Mouse (Mus musculus) left cerebral cortex, adult 2 months (tissue): Measurements from ENCODE around the gene Fam170b. TPM values are rescaled to one million over a fixed set of nuclear protein-coding genes. Genes with fewer than 3 reads are reported as not detected.

Experiments
- DNase-seq, 2 experiments: peaks; one replicate each; pipeline ENCODE4 v3.0.0; 2021 to 2022; ENCODE audit warnings: low spot score in 2 of 2, mixed read lengths in 1 of 2; ENCODE audit errors: extremely low spot score in 1 of 2
- H3K27ac ChIP-seq: fragments of 200-600 bp; 2 replicates; pipeline ENCODE4 v1.8.1; 2022
- H3K4me3 ChIP-seq: fragments of 200-600 bp; 2 replicates; pipeline ENCODE4 v1.8.1; 2022
- CTCF ChIP-seq: fragments of 200-600 bp; IDR thresholded peaks from 2 replicates; pipeline ENCODE4 v1.8.1; 2022; ENCODE audit warnings: antibody characterized with exemption, mild to moderate bottlenecking, moderate library complexity
- intact Hi-C: fragments of 180-260 bp; cut with DNase I; formaldehyde crosslinking; loops from one replicate; pipeline ENCODE4 v1.15.1; 2025
- total RNA-seq, 2 experiments: library from RNA; stranded (reverse); gene quantifications; 2 replicates each; pipeline ENCODE4 v1.2.3; 2021

Gene Fam170b
- total RNA-seq, 2 experiments from 2014 or later, result not detected

GRCm38 (mm10) chr14:32812429-32812828 is 21.3 kb upstream of the Fam170b start:
- no peak for DNase-seq
- Histone ChIP-seq H3K4me3 (no peak overlapping the region), H3K27ac (no peak overlapping the region)
- intact Hi-C loops, result no loop called here
- TF ChIP-seq CTCF, result no peak

- intact Hi-C loops, result no loop called here
- no peak overlapping the region for H3K4me3 ChIP-seq
- H3K27ac ChIP-seq, result no peak overlapping the region
- no peak for TF ChIP-seq CTCF
- DNase-seq, result no peak
Measured at GRCm38 (mm10) chr14:32814961-32815360, 18.8 kb upstream of the Fam170b start.

- Histone ChIP-seq H3K4me3 (no peak overlapping the region), H3K27ac (no peak overlapping the region)
- DNase-seq, result no peak
- intact Hi-C loops, result no loop called here
- TF ChIP-seq CTCF, result no peak; the same call in none of the 2 replicates
Measured at GRCm38 (mm10) chr14:32816533-32816932, 17.2 kb upstream of the Fam170b start.

- TF ChIP-seq CTCF, result no peak
- Histone ChIP-seq H3K4me3 (no peak overlapping the region), H3K27ac (no peak overlapping the region)
- DNase-seq, result no peak
- intact Hi-C loops, result no loop called here
Measured at GRCm38 (mm10) chr14:32817258-32817657, 16.5 kb upstream of the Fam170b start.

GRCm38 (mm10) chr14:32819297-32819696 is 14.5 kb upstream of the Fam170b start:
- H3K4me3 ChIP-seq, result no peak overlapping the region

GRCm38 (mm10) chr14:32822812-32823211 is 10.9 kb upstream of the Fam170b start:
- Histone ChIP-seq H3K4me3 (no peak overlapping the region), H3K27ac (no peak overlapping the region)
- intact Hi-C loops, result no loop called here
- DNase-seq, result no peak
- TF ChIP-seq CTCF, result no peak

More at GRCm38 (mm10) chr14:32819297-32819696, 14.5 kb upstream of the Fam170b start:
- DNase-seq, result no peak
- intact Hi-C loops, result no loop called here
- TF ChIP-seq CTCF, result no peak
- H3K27ac ChIP-seq, result no peak overlapping the region

- Histone ChIP-seq H3K27ac (no peak overlapping the region), H3K4me3 (no peak overlapping the region)
- no peak for TF ChIP-seq CTCF
- intact Hi-C loops, result no loop called here
- DNase-seq, result no peak
Measured at GRCm38 (mm10) chr14:32823861-32824260, 9.9 kb upstream of the Fam170b start.

GRCm38 (mm10) chr14:32824267-32825150 is 9.3 kb upstream of the Fam170b start:
- DNase-seq, result no peak
- intact Hi-C loops, result no loop called here
- Histone ChIP-seq H3K27ac (no peak overlapping the region), H3K4me3 (no peak overlapping the region)
- TF ChIP-seq CTCF, result no peak

GRCm38 (mm10) chr14:32825426-32826032 is 8.2 kb upstream of the Fam170b start:
- Histone ChIP-seq H3K27ac (no peak overlapping the region), H3K4me3 (no peak overlapping the region)
- intact Hi-C loops, result no loop called here
- no peak for DNase-seq
- TF ChIP-seq CTCF, result no peak

GRCm38 (mm10) chr14:32827165-32827564 is 6.6 kb upstream of the Fam170b start:
- intact Hi-C loops, result no loop called here
- Histone ChIP-seq H3K4me3 (no peak overlapping the region), H3K27ac (no peak overlapping the region)
- DNase-seq, result no peak
- no peak for TF ChIP-seq CTCF

- DNase-seq, result peak in 1 of 2 experiments; percentile 23
- TF ChIP-seq CTCF, result no peak; the same call in 1 of the 2 replicates
- intact Hi-C loops, result no loop called here
- H3K4me3 ChIP-seq, result no peak overlapping the region
- H3K27ac ChIP-seq, result peak overlapping the region; percentile 36; the same call in 1 of the 2 replicates
Measured at GRCm38 (mm10) chr14:32827994-32828650, 5.6 kb upstream of the Fam170b start.

- TF ChIP-seq CTCF, result no peak
- Histone ChIP-seq H3K27ac (no peak overlapping the region), H3K4me3 (no peak overlapping the region)
- intact Hi-C loops, result no loop called here
- no peak for DNase-seq
Measured at GRCm38 (mm10) chr14:32835181-32835580, 1.4 kb downstream of the Fam170b start.
